Mouse (Mus musculus): ENCODE data around the gene Sst.

The Sst gene

DNA sequence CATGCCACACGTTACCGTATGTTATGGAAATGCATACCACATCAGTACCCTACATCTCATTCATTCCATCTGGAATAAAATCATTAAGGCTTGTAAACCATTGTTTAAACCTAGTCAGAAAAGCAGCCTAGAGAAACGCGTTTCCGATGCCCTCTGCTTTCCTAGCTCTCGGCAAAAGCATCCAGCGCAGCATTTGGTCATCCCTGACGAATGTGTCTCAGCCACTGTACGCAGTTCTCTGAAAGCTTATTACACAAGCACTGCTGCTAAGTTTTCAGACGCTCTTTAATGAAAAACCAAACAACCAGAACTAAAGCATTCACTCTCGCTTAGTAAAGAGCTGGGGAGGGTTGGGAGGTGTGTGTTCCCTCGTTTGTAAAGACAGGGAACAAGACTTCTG lies 5.7 kb downstream of the Sst start:
- DNase-seq (ENCODE audit: low spot score) = no peak

DNA sequence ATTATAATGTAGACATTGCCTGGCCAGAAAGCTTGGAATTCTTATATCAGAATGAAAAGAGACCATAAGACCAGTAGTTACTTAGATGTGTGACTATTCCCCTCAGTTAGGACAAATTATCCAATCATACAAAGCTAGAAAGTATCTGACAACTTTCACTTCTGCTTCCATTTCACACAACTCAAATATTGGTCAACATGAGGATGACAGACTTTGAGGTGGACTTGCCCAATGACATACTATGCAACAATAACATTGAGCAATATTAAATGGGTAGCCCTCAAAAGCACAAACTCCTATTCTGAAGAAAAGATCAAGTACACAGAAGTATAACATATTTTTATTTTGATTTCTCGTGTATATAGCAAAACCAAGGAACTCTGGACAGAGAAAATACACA lies 35.5 kb downstream of the Sst start:
- no peak for DNase-seq (ENCODE audit: low spot score)

DNA sequence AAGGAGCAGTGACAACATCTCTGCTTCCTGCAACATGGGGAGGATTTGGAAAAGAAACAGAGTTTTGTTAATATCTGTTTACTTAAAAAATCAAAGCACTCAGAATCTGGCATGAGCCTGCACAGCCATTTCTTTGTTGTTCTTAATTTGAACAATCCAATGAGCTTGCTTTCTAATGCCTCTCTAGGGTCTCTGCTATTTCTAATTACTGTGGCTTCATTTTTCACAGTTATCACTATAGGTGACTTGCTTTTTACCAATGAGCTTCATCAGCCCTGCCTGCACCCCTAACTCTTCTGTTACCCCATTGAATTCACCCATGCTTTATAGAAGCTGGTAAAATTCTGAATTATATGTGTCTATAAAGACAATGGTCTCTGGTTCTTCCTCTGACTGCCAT lies 41.0 kb downstream of the Sst start:
- no peak for DNase-seq (ENCODE audit: low spot score)

DNA sequence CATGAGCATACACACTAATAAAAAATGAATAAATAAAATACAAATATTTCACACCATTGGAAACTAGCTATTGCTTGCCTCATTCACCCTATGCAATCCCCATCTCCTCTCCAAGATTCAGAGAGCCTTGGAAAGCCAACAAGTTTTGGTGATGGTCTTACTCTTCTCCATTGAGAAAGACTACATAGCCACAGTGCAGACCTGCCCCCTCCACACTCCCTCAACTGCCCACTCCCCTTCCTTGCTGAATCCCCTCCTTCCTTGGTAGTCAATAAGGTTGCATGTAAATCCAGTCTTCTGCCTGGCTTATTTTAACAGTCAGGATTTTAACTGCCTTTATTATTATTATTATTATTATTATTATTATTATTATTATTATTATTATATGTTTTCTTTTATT lies 41.6 kb downstream of the Sst start:
- no peak for DNase-seq (ENCODE audit: low spot score)

DNA sequence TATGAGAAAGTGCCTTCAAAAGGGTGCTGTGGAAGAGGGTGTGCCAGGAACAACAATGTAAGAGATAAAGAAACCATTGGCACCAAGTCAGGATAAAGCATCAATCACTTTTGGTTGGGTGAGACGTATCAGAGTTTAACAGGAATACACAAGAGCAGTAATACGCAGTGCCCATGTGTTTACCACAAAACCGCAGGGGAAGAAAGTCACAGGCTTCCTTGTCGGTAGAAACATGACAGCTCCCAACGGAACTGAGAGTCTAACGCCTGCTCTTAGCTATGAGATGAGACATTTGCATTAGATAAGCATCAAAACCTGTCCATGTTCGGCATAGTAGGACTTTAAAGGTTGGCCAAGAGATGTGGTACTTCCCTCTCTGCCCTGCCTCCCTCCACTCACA lies 46.1 kb downstream of the Sst start:
- DNase-seq (ENCODE audit: low spot score) = no peak

DNA sequence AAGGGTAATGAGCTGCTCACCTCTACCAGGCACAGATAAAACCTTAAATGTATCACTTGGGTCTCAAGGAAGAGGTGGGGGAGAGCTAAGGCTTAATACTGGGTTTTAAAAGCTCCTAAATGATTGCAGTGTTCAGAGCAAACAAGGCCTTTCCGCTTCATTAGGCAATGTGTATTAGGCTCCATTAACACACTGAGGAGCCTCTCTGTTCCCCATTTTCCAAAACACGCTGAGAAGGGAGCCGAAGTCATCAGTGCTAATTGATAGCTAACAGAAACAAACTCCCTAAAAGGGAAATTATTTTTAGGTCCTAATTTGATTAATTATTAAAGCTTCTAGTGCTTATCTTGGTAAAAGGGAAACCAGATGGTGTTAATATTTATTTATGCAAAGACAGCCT lies 48.1 kb downstream of the Sst start:
- no peak for DNase-seq (ENCODE audit: low spot score)
